Mouse (Mus musculus): ENCODE measurements around the gene Casq2. TPM values are rescaled to one million over a fixed set of nuclear protein-coding genes. Genes with fewer than 3 reads are reported as not detected.

The Casq2 gene
- total and polyA plus RNA-seq, 3 experiments, result not detected

- H3K9me3 ChIP-seq (replicated peaks; ENCODE audit: insufficient read depth, low read length), result no peaks in the 10 kb centered on the region
- H3K79me2 ChIP-seq (ENCODE audit: control insufficient read depth, insufficient read depth, low read length, poor library complexity), result no peaks in the 10 kb centered on the region
- 0 out of 4 replicates have a peak, but pooled peaks cover 0 to 2% of the 10 kb centered on the region in 2 experiments for H3K4me1 ChIP-seq (ENCODE audit: control insufficient read depth in 1 of 2, insufficient read depth in 2 of 2, low read length in 2 of 2)
- H3K36me3 ChIP-seq (ENCODE audit: control insufficient read depth in 1 of 2, insufficient read depth in 2 of 2, low read length in 2 of 2), result no peaks in the 10 kb centered on the region
- no peak overlapping the region for H3K4me3 ChIP-seq (ENCODE audit: control insufficient read depth in 1 of 2, insufficient read depth in 1 of 2, low read depth in 2 of 2, low read length in 2 of 2)
- H3K9ac ChIP-seq (ENCODE audit: control insufficient read depth, low read depth, low read length, poor library complexity, severe bottlenecking), result no peak overlapping the region
- no peaks in the 10 kb centered on the region for H3K27me3 ChIP-seq (ENCODE audit: control insufficient read depth in 1 of 2, insufficient read depth in 2 of 2, low read length in 2 of 2)
- H3K27ac ChIP-seq (ENCODE audit: control insufficient read depth, low read depth, low read length), result no peak overlapping the region
- TF ChIP-seq MAZ (IDR thresholded peaks at IDR 0.05; ENCODE audit: low read depth, low read length), result no peak
- no peak for TF ChIP-seq USF1 (IDR thresholded peaks at IDR 0.05; ENCODE audit: low read depth, low read length)
- TF ChIP-seq MXI1 (IDR thresholded peaks at IDR 0.05; ENCODE audit: low read depth, low read length), result no peak
- no peak for TF ChIP-seq RAD21 (IDR thresholded peaks at IDR 0.05; ENCODE audit: low read depth, low read length)
- no peak for TF ChIP-seq ZKSCAN1 (IDR thresholded peaks at IDR 0.05; ENCODE audit: low read depth, low read length)
- no peak for TF ChIP-seq ZC3H11A (IDR thresholded peaks at IDR 0.05; ENCODE audit: low read depth, low read length)
- TF ChIP-seq NRF1 (IDR thresholded peaks at IDR 0.05; ENCODE audit: insufficient read depth, low read depth, low read length, poor library complexity, severe bottlenecking), result no peak
- TF ChIP-seq TCF12 (IDR thresholded peaks at IDR 0.05; ENCODE audit: low read depth, low read length), result no peak
- no peak for TF ChIP-seq JUND (IDR thresholded peaks at IDR 0.05; ENCODE audit: low read depth, low read length)
- TF ChIP-seq POLR2AphosphoS2 (IDR thresholded peaks at IDR 0.05; ENCODE audit: low read length), result no peak
- TF ChIP-seq POLR2AphosphoS5 (IDR thresholded peaks at IDR 0.05; ENCODE audit: borderline replicate concordance, low read depth, low read length), result no peak
- no peak for TF ChIP-seq GATA1 (IDR thresholded peaks at IDR 0.05; ENCODE audit: low read depth, low read length)
- TF ChIP-seq CHD1 (IDR thresholded peaks at IDR 0.05; ENCODE audit: low read depth, low read length), result no peak
- no peak for TF ChIP-seq MAFK (IDR thresholded peaks at IDR 0.05; ENCODE audit: borderline replicate concordance, low read depth, low read length)
- no peak for TF ChIP-seq CTCF (IDR thresholded peaks at IDR 0.05 in 2 of 3, conservative IDR thresholded peaks at IDR 0.05 in 1 of 3; ENCODE audit: control insufficient read depth in 1 of 3, insufficient read depth in 1 of 3, low read depth in 2 of 3, low read length in 3 of 3, poor library complexity in 1 of 3, severe bottlenecking in 1 of 3)
- TF ChIP-seq CHD2 (IDR thresholded peaks at IDR 0.05; ENCODE audit: low read length), result no peak
- TF ChIP-seq ZNF384 (IDR thresholded peaks at IDR 0.05; ENCODE audit: low read depth, low read length), result no peak
- DNase-seq (ENCODE audit: low read depth, low spot score), result no peak
Measured at GRCm38 (mm10) chr3:102193488-102194290, 107.5 kb downstream of the Casq2 start.

GRCm38 (mm10) chr3:102194291-102195051, 108.3 kb downstream of the Casq2 start:
- H3K4me1 ChIP-seq (ENCODE audit: control insufficient read depth in 1 of 2, insufficient read depth in 2 of 2, low read length in 2 of 2), result 0 out of 4 replicates have a peak, but pooled peaks cover 0 to 2% of the 10 kb centered on the region in 2 experiments
- no peaks in the 10 kb centered on the region for H3K27me3 ChIP-seq (ENCODE audit: control insufficient read depth in 1 of 2, insufficient read depth in 2 of 2, low read length in 2 of 2)
- TF ChIP-seq SIN3A (IDR thresholded peaks at IDR 0.05; ENCODE audit: low read length) (no peak), KAT2A (conservative IDR thresholded peaks at IDR 0.05; ENCODE audit: low read depth, low read length) (no peak), TCF12 (IDR thresholded peaks at IDR 0.05; ENCODE audit: low read depth, low read length) (no peak), GABPA (IDR thresholded peaks at IDR 0.05; ENCODE audit: low read depth, low read length) (no peak), NELFE (IDR thresholded peaks at IDR 0.05; ENCODE audit: low read depth, low read length) (no peak), BHLHE40 (IDR thresholded peaks at IDR 0.05; ENCODE audit: borderline replicate concordance, low read depth, low read length) (no peak), CHD2 (IDR thresholded peaks at IDR 0.05; ENCODE audit: low read length) (no peak), NRF1 (IDR thresholded peaks at IDR 0.05; ENCODE audit: insufficient read depth, low read depth, low read length, poor library complexity, severe bottlenecking) (no peak), GATA1 (IDR thresholded peaks at IDR 0.05; ENCODE audit: low read depth, low read length) (no peak), ZMIZ1 (IDR thresholded peaks at IDR 0.05; ENCODE audit: low read depth, low read length) (no peak), TAL1 (IDR thresholded peaks at IDR 0.05; ENCODE audit: low read length) (no peak), E2F4 (IDR thresholded peaks at IDR 0.05; ENCODE audit: borderline replicate concordance, low read depth, low read length) (no peak), MYB (IDR thresholded peaks at IDR 0.05; ENCODE audit: low read depth, low read length) (no peak), EP300 (IDR thresholded peaks at IDR 0.05; ENCODE audit: low read depth in 1 of 2, low read length in 2 of 2) (no peak)

More at GRCm38 (mm10) chr3:102194291-102195051, 108.3 kb downstream of the Casq2 start:
- H3K36me3 ChIP-seq (ENCODE audit: control insufficient read depth in 1 of 2, insufficient read depth in 2 of 2, low read length in 2 of 2), result no peaks in the 10 kb centered on the region
- no peak for DNase-seq (ENCODE audit: low read depth, low spot score)
- H3K9me3 ChIP-seq (replicated peaks; ENCODE audit: insufficient read depth, low read length), result no peaks in the 10 kb centered on the region
- no peak overlapping the region for H3K9ac ChIP-seq (ENCODE audit: control insufficient read depth, low read depth, low read length, poor library complexity, severe bottlenecking)
- no peaks in the 10 kb centered on the region for H3K79me2 ChIP-seq (ENCODE audit: control insufficient read depth, insufficient read depth, low read length, poor library complexity)
- no peak overlapping the region for H3K4me3 ChIP-seq (ENCODE audit: control insufficient read depth in 1 of 2, insufficient read depth in 1 of 2, low read depth in 2 of 2, low read length in 2 of 2)
- H3K27ac ChIP-seq (ENCODE audit: control insufficient read depth, low read depth, low read length), result no peak overlapping the region

Measured in MEL (cell line).